Mouse (Mus musculus) C2C12 (cell line): ENCODE results near the gene Brd2.

Experiments used
- CEBPB ChIP-seq: IDR thresholded peaks from one replicate; pipeline ENCODE4 v1.6.1; 2011; ENCODE audit warnings: low read depth, mild to moderate bottlenecking, control low read depth, moderate library complexity
- CTCF ChIP-seq: IDR thresholded peaks from one replicate; pipeline ENCODE4 v1.5.1; 2011; ENCODE audit not compliant: control insufficient read depth, insufficient read depth, insufficient read length
- MAX ChIP-seq: IDR thresholded peaks from one replicate; pipeline ENCODE4 v1.6.1; 2011; ENCODE audit warnings: mild to moderate bottlenecking, control low read depth
- MYOD1 ChIP-seq: IDR thresholded peaks from one replicate; pipeline ENCODE4 v1.6.1; 2011; ENCODE audit warnings: low read depth; ENCODE audit not compliant: control insufficient read depth, insufficient read length
- MYOG ChIP-seq: IDR thresholded peaks from one replicate; pipeline ENCODE4 v1.6.1; 2011; ENCODE audit not compliant: control insufficient read depth, insufficient read length; ENCODE audit errors: extremely low read depth
- USF1 ChIP-seq: IDR thresholded peaks from one replicate; pipeline ENCODE4 v1.6.1; 2011; ENCODE audit warnings: low read depth, mild to moderate bottlenecking, control low read depth, moderate library complexity

GRCm38 (mm10) chr17:34101185-34101584 lies 21.2 kb downstream of the Brd2 start:
- TF ChIP-seq CTCF (no peak), USF1 (no peak), MYOD1 (no peak), MAX (no peak), MYOG (no peak), CEBPB (no peak)
